Mouse (Mus musculus): ENCODE results near the gene Opcml. TPM values are rescaled to one million over a fixed set of nuclear protein-coding genes. Genes with fewer than 3 reads are reported as not detected.

The Opcml gene
- polyA plus RNA-seq, 1 experiment, result not detected

DNA sequence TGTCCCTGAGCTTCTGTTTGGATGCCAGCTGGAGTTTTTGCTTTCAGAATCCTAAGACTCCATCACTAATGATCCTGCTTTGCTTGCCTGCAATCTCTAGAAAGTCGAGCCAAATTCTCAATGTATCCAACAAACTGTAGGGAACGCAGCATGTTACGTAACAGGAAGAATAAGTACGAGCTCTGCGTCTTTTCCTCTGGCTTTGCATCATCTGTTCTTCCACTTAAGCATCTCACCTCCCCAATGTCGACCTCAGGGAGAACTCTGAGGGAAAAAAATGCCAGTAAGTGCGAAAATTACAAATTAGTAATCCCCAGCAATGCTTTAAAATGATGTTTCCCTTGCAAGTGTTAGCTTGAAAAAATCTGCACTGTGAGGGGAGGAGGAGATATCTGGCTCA, 222.1 kb downstream of the Opcml start:
- Histone ChIP-seq H3K27ac (ENCODE audit: insufficient read depth, low read length) (no peak overlapping the region), H3K9me3 (replicated peaks; ENCODE audit: control insufficient read depth, insufficient read depth, low read length, poor library complexity, severe bottlenecking) (no peaks in the 10 kb centered on the region), H3K4me1 (ENCODE audit: control insufficient read depth, insufficient read depth, low read length) (no peaks in the 10 kb centered on the region), H3K4me3 (ENCODE audit: low read depth, low read length) (no peak overlapping the region), H3K27me3 (ENCODE audit: control insufficient read depth, insufficient read depth, low read length, poor library complexity, severe bottlenecking) (no peaks in the 10 kb centered on the region), H3K9ac (ENCODE audit: low read depth, poor library complexity, severe bottlenecking) (no peak overlapping the region), H3K36me3 (ENCODE audit: control insufficient read depth, insufficient read depth, low read length, poor library complexity, severe bottlenecking) (no peaks in the 10 kb centered on the region)
- no peak for TF ChIP-seq EP300 (IDR thresholded peaks at IDR 0.05; ENCODE audit: insufficient read depth, low read depth, low read length)
- no peak for TF ChIP-seq CTCF (IDR thresholded peaks at IDR 0.05; ENCODE audit: low read depth, low read length)
- TF ChIP-seq POLR2A (IDR thresholded peaks at IDR 0.05; ENCODE audit: insufficient read depth, low read length), result no peak

DNA sequence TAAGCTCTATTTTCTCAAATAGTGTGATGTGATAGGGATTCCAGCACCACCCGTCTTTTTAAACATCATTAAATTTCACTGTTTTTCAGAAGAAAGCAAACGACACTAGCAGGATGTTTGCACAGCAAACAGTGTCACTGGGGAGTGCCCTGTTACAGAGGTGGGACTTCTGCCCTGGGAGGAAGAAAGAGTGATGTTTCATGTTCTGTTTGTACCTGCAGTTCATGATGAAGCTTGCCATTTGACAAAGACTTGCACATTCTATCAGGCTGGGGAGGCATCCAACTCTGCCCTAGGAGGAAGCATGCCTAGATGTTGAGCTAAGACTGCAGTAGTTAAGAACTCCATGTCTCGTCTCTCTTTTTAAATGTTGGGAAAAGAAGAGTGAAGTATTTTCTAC, 222.6 kb downstream of the Opcml start:
- no peaks in the 10 kb centered on the region for H3K36me3 ChIP-seq (ENCODE audit: control insufficient read depth, insufficient read depth, low read length, poor library complexity, severe bottlenecking)
- no peaks in the 10 kb centered on the region for H3K4me1 ChIP-seq (ENCODE audit: control insufficient read depth, insufficient read depth, low read length)
- no peak overlapping the region for H3K9ac ChIP-seq (ENCODE audit: low read depth, poor library complexity, severe bottlenecking)

DNA sequence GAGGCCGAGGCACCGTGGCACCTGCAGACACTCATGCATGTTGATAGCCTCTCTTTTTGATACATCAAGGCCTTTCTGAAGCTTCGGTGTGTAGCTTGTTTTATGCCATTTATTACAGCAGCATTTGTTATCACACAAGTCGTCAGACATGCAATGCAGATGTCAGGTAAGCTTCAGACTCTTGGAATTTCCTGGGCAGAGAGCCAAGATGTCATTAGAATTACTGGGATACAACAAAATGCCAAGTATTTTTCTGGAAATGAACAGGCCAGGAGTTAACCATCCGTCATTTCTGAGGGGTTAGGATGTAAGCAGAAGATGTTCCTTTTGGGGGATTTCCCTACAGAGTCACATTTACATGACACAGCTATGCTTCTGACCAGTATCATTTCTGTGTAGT, 237.6 kb downstream of the Opcml start:
- Histone ChIP-seq H3K4me1 (ENCODE audit: control insufficient read depth, insufficient read depth, low read length) (no peaks in the 10 kb centered on the region), H3K27ac (ENCODE audit: insufficient read depth, low read length) (no peak overlapping the region), H3K4me3 (ENCODE audit: low read depth, low read length) (no peak overlapping the region), H3K9ac (ENCODE audit: low read depth, poor library complexity, severe bottlenecking) (no peak overlapping the region), H3K36me3 (ENCODE audit: control insufficient read depth, insufficient read depth, low read length, poor library complexity, severe bottlenecking) (no peaks in the 10 kb centered on the region), H3K9me3 (replicated peaks; ENCODE audit: control insufficient read depth, insufficient read depth, low read length, poor library complexity, severe bottlenecking) (no peaks in the 10 kb centered on the region), H3K27me3 (ENCODE audit: control insufficient read depth, insufficient read depth, low read length, poor library complexity, severe bottlenecking) (no peaks in the 10 kb centered on the region)
- TF ChIP-seq EP300 (IDR thresholded peaks at IDR 0.05; ENCODE audit: insufficient read depth, low read depth, low read length), result no peak
- TF ChIP-seq POLR2A (IDR thresholded peaks at IDR 0.05; ENCODE audit: insufficient read depth, low read length), result no peak
- no peak for TF ChIP-seq CTCF (IDR thresholded peaks at IDR 0.05; ENCODE audit: low read depth, low read length)

More for the DNA sequence above, 222.6 kb downstream of the Opcml start:
- no peak overlapping the region for H3K27ac ChIP-seq (ENCODE audit: insufficient read depth, low read length)
- TF ChIP-seq EP300 (IDR thresholded peaks at IDR 0.05; ENCODE audit: insufficient read depth, low read depth, low read length), result no peak
- no peak for TF ChIP-seq POLR2A (IDR thresholded peaks at IDR 0.05; ENCODE audit: insufficient read depth, low read length)
- no peak for TF ChIP-seq CTCF (IDR thresholded peaks at IDR 0.05; ENCODE audit: low read depth, low read length)
- no peak overlapping the region for H3K4me3 ChIP-seq (ENCODE audit: low read depth, low read length)
- no peaks in the 10 kb centered on the region for H3K9me3 ChIP-seq (replicated peaks; ENCODE audit: control insufficient read depth, insufficient read depth, low read length, poor library complexity, severe bottlenecking)
- no peaks in the 10 kb centered on the region for H3K27me3 ChIP-seq (ENCODE audit: control insufficient read depth, insufficient read depth, low read length, poor library complexity, severe bottlenecking)

GRCm38 (mm10) chr9:28028788-28029393, 238.3 kb downstream of the Opcml start:
- Histone ChIP-seq H3K4me3 (ENCODE audit: low read depth, low read length) (no peak overlapping the region), H3K9me3 (replicated peaks; ENCODE audit: control insufficient read depth, insufficient read depth, low read length, poor library complexity, severe bottlenecking) (no peaks in the 10 kb centered on the region), H3K36me3 (ENCODE audit: control insufficient read depth, insufficient read depth, low read length, poor library complexity, severe bottlenecking) (no peaks in the 10 kb centered on the region), H3K4me1 (ENCODE audit: control insufficient read depth, insufficient read depth, low read length) (no peaks in the 10 kb centered on the region), H3K9ac (ENCODE audit: low read depth, poor library complexity, severe bottlenecking) (no peak overlapping the region), H3K27ac (ENCODE audit: insufficient read depth, low read length) (no peak overlapping the region), H3K27me3 (ENCODE audit: control insufficient read depth, insufficient read depth, low read length, poor library complexity, severe bottlenecking) (no peaks in the 10 kb centered on the region)
- TF ChIP-seq POLR2A (IDR thresholded peaks at IDR 0.05; ENCODE audit: insufficient read depth, low read length), result no peak
- no peak for TF ChIP-seq CTCF (IDR thresholded peaks at IDR 0.05; ENCODE audit: low read depth, low read length)
- TF ChIP-seq EP300 (IDR thresholded peaks at IDR 0.05; ENCODE audit: insufficient read depth, low read depth, low read length), result no peak

GRCm38 (mm10) chr9:28049157-28049556, 258.6 kb downstream of the Opcml start:
- Histone ChIP-seq H3K9ac (ENCODE audit: low read depth, poor library complexity, severe bottlenecking) (no peak overlapping the region), H3K4me3 (ENCODE audit: low read depth, low read length) (no peak overlapping the region), H3K9me3 (replicated peaks; ENCODE audit: control insufficient read depth, insufficient read depth, low read length, poor library complexity, severe bottlenecking) (no peaks in the 10 kb centered on the region), H3K27me3 (ENCODE audit: control insufficient read depth, insufficient read depth, low read length, poor library complexity, severe bottlenecking) (no peaks in the 10 kb centered on the region), H3K27ac (ENCODE audit: insufficient read depth, low read length) (no peak overlapping the region), H3K36me3 (ENCODE audit: control insufficient read depth, insufficient read depth, low read length, poor library complexity, severe bottlenecking) (no peaks in the 10 kb centered on the region), H3K4me1 (ENCODE audit: control insufficient read depth, insufficient read depth, low read length) (no peaks in the 10 kb centered on the region)
- TF ChIP-seq CTCF (IDR thresholded peaks at IDR 0.05; ENCODE audit: low read depth, low read length) (no peak), POLR2A (IDR thresholded peaks at IDR 0.05; ENCODE audit: insufficient read depth, low read length) (no peak), EP300 (IDR thresholded peaks at IDR 0.05; ENCODE audit: insufficient read depth, low read depth, low read length) (no peak)

- TF ChIP-seq POLR2A (IDR thresholded peaks at IDR 0.05; ENCODE audit: insufficient read depth, low read length) (no peak), CTCF (IDR thresholded peaks at IDR 0.05; ENCODE audit: low read depth, low read length) (no peak), EP300 (IDR thresholded peaks at IDR 0.05; ENCODE audit: insufficient read depth, low read depth, low read length) (no peak)
- Histone ChIP-seq H3K9ac (ENCODE audit: low read depth, poor library complexity, severe bottlenecking) (no peak overlapping the region), H3K4me3 (ENCODE audit: low read depth, low read length) (no peak overlapping the region), H3K36me3 (ENCODE audit: control insufficient read depth, insufficient read depth, low read length, poor library complexity, severe bottlenecking) (no peaks in the 10 kb centered on the region), H3K4me1 (ENCODE audit: control insufficient read depth, insufficient read depth, low read length) (no peaks in the 10 kb centered on the region), H3K27me3 (ENCODE audit: control insufficient read depth, insufficient read depth, low read length, poor library complexity, severe bottlenecking) (no peaks in the 10 kb centered on the region), H3K9me3 (replicated peaks; ENCODE audit: control insufficient read depth, insufficient read depth, low read length, poor library complexity, severe bottlenecking) (no peaks in the 10 kb centered on the region), H3K27ac (ENCODE audit: insufficient read depth, low read length) (no peak overlapping the region)
Observed at GRCm38 (mm10) chr9:28057171-28057845, 266.7 kb downstream of the Opcml start.

Data from ES-Bruce4 (cell line).